Mouse (Mus musculus) erythroid progenitor cell, adult 5-6 weeks (primary cell): ENCODE measurements around the gene H2-M10.3. TPM values are rescaled to one million over a fixed set of nuclear protein-coding genes. Genes with fewer than 3 reads are reported as not detected.
"Not testable (repeated sequence)": the region's sequence is repeated elsewhere in the genome, so short reads cannot be mapped to it uniquely, and the experiment has no call there.

Experiments used
- ATAC-seq: replicated peaks from 2 replicates; pipeline ENCODE4 v1.8.0; 2016; ENCODE audit warnings: moderate number of reproducible peaks, mild to moderate bottlenecking, moderate TSS enrichment, inconsistent platforms; ENCODE audit not compliant: poor library complexity, low FRiP score, severe bottlenecking
- total RNA-seq, 2 experiments: library from RNA; stranded (forward) in 1 of 2; stranded (reverse) in 1 of 2; fragments of 150-400 nt in 1 of 2; fragments of 186-747, 209-891 nt in 1 of 2; gene quantifications; 2 replicates each; pipeline versions ENCODE4 v1.2.3 to v1.2.4; 2015 to 2017; ENCODE audit warnings: low replicate concordance in 2 of 2

Gene H2-M10.3
- total RNA-seq (2015; ENCODE audit: low replicate concordance) (not detected in 2 replicates), total RNA-seq (2017; ENCODE audit: low replicate concordance) (not detected in 2 replicates)

- ATAC-seq, result not testable (repeated sequence)
Measured at GRCm38 (mm10) chr17:36368317-36368716, at the start of gene H2-M10.3. Gene H2-M10.3, minus strand, starts transcription at chr17:36368417.

DNA sequence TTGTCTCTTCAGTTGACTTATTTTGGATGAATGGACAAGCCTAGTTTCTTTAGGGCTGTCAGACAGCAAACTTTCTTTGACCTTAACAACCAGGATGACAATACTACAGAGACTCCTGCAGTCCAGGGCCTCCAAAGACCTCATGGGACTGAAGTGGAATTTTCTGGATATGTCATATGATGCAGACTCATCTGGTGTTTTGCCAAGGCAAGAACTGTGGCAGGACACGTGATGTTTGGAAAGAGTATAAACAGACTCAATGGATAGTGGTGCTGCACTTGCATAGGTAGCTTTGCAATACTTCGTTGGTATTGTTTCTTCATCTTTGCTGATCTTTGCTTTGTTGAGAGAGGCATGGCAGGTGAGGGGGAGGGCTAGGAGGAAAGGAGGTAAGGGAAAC, 49.2 kb upstream of the H2-M10.3 start:
- ATAC-seq, result no peak

DNA sequence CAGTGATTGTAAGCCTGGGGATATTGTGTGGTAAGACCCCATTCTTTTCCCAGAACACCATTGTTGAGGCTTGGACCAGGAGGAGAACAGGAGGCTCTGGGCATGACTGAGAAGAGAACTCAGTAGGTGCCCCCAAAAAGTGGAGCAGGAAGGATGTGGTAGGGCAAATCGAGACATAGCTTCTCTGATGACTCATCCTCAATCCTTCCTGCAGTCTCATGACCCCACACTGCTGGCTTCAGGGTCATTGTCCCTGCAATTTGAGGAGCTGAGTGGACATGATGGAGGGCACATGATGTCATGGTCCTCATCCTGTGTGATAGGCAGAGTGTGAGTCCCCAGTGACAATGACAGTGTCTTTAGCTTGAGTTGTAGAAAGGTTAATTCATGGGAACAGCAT, 47.2 kb upstream of the H2-M10.3 start:
- no peak for ATAC-seq

GRCm38 (mm10) chr17:36414361-36414760, 46.1 kb upstream of the H2-M10.3 start:
- no peak for ATAC-seq

DNA sequence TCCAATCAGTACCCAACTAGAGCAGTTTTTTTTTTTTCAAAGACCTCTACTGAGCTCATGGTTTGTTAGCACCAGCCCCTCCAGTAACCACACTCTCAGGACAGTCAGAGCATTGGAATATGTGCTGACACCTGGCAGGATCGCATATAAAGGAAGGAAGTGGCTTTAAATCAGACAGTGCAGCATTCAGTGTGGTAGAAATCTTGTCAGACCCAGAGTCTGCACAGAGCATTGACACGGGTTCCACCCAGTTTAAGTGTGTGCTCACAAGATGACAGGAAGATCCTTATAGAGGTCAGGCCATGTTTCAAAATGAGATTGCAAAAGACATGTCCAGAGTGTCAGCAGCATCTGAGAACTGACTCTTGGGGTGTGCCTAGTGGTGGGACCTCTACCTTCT, 21.7 kb upstream of the H2-M10.3 start:
- ATAC-seq, result no peak

DNA sequence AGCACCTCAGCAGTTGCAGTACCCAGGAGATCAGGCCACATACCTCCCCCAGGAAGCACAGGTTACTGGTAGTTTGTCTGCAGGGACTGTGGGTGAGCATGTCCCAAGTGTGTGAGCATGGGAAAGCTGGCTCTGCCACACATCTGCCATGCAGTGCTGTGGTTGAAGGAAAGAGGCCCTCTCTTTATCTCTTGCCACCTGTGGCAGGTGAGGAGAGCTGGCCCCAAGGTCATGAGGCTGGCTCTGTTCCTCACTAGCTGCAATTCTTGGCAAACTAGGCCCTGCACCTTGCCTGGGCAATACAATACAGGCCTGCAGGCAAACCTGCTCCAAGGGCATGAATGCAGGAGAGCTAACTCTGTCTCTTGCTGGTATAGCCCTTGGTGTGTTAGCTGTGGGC, 5.8 kb downstream of the H2-M10.3 start:
- not testable (repeated sequence) for ATAC-seq

DNA sequence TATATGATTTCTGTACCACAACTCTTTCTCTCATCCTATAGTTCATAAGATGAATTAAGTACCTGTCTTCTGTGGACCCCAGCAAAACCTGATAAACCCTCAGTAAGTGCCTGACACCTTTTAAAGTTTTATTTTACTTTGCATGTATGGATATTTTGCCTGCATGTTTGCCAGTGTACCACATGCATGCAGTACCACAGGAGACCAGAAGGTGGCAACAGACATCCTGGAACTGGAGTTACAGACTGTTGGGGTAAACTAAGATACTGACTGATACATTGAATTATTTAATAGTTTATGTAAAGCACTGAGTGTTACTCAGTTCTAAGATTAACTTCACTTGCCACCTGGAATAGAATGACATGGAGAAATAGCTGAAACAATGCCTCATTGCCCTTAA, 10.7 kb downstream of the H2-M10.3 start:
- peak; percentile 68; the same call in 1 of the 2 replicates for ATAC-seq

- no peak for ATAC-seq
Measured at GRCm38 (mm10) chr17:36355763-36356162, 12.5 kb downstream of the H2-M10.3 start.

DNA sequence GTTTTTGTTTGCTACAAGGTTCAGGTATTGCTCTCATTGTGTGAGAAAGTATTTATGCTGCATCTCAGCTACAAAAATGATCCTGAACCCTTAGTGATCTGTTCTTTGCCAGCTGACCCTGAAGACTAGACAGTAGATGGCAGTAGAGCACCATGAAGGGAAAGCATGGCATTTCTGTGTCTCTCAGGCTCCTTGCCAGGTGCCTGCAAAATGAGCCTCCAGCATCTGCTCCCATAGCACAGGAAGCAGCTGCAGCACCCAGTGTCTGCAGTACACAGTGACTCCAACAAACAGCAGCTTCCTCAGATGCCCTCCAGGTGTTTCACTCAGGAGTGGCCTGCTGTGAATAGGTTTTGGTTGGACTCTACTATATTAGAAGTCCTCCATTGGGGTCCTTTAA, 12.9 kb downstream of the H2-M10.3 start:
- ATAC-seq, result not testable (repeated sequence)

GRCm38 (mm10) chr17:36326055-36326454, 42.2 kb downstream of the H2-M10.3 start, which contains the start of gene H2-M10.1:
Gene H2-M10.1, minus strand, starts transcription at chr17:36326155.
- ATAC-seq, result no peak

DNA sequence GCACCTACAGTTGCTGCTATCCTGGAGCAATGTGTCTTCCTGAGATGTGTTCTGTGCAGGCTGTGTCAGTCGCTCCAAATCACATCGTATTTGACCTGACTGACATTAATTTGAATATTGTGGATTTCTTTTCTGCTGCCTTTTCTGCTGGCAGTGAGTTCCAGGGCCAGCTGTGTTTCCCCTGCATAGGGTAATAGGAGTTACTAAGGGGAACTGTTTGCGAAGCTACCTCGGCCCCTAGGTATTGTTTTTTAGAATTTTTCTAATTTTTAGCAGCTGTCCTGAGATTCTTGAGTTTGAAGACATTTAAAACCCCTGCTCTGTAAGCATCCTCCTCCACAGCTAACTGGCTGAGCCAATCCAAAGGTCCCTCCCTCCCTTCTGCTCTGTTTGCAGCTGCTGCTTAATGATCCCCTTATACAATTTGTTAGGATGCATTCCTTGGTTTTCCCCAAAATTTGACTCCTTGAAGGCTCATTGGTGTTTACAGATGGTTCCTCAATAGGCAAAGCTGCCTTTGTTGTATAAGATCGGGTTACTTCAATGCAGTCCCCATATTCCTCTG, 52.4 kb downstream of the H2-M10.3 start:
- ATAC-seq, result no peak

GRCm38 (mm10) chr17:36315041-36315688, 53.1 kb downstream of the H2-M10.3 start:
- ATAC-seq, result peak; percentile 25

Other genes with a start within 250 kb of the H2-M10.3 start
- gene Gm19684, start 246.7 kb downstream of the H2-M10.3 start, total RNA-seq (2015; ENCODE audit: low replicate concordance), result not detected in 2 replicates
- gene Gm19684, start 246.7 kb downstream of the H2-M10.3 start, total RNA-seq (2017; ENCODE audit: low replicate concordance), result not detected in 2 replicates
- gene Gm7030, start 239.0 kb downstream of the H2-M10.3 start, total RNA-seq (2015; ENCODE audit: low replicate concordance), result not detected in 2 replicates
- gene Gm7030, start 239.0 kb downstream of the H2-M10.3 start, total RNA-seq (2017; ENCODE audit: low replicate concordance), result not detected in 2 replicates
- gene Gm8909, start 199.9 kb downstream of the H2-M10.3 start, total RNA-seq (2015; ENCODE audit: low replicate concordance), result not detected in 2 replicates
- gene Gm8909, start 199.9 kb downstream of the H2-M10.3 start, total RNA-seq (2017; ENCODE audit: low replicate concordance), result not detected in 2 replicates
- gene H2-T3, start 178.1 kb downstream of the H2-M10.3 start, total RNA-seq (2015; ENCODE audit: low replicate concordance), result not detected in 2 replicates
- not detected in 2 replicates for gene H2-T3, start 178.1 kb downstream of the H2-M10.3 start, total RNA-seq (2017; ENCODE audit: low replicate concordance)
- 63.7 and 66.0 TPM in 2 replicates for gene Rpp21, start 110.3 kb downstream of the H2-M10.3 start, total RNA-seq (2015; ENCODE audit: low replicate concordance)
- gene Rpp21, start 110.3 kb downstream of the H2-M10.3 start, total RNA-seq (2017; ENCODE audit: low replicate concordance), result 11.8 TPM in 2 replicates
- 25.6 and 29.9 TPM in 2 replicates for gene Trim39, start 96.2 kb downstream of the H2-M10.3 start, total RNA-seq (2015; ENCODE audit: low replicate concordance)
- 37.4 and 40.9 TPM in 2 replicates for gene Trim39, start 96.2 kb downstream of the H2-M10.3 start, total RNA-seq (2017; ENCODE audit: low replicate concordance)
- gene H2-M10.2, start 81.9 kb downstream of the H2-M10.3 start, total RNA-seq (2015; ENCODE audit: low replicate concordance), result not detected in 2 replicates
- not detected in 2 replicates for gene H2-M10.2, start 81.9 kb downstream of the H2-M10.3 start, total RNA-seq (2017; ENCODE audit: low replicate concordance)
- gene H2-M10.1, start 42.3 kb downstream of the H2-M10.3 start, total RNA-seq (2015; ENCODE audit: low replicate concordance), result not detected in 2 replicates
- gene H2-M10.1, start 42.3 kb downstream of the H2-M10.3 start, total RNA-seq (2017; ENCODE audit: low replicate concordance), result not detected in 2 replicates
- gene H2-M10.4, start 93.9 kb upstream of the H2-M10.3 start, total RNA-seq (2015; ENCODE audit: low replicate concordance), result not detected in 2 replicates
- not detected in 2 replicates for gene H2-M10.4, start 93.9 kb upstream of the H2-M10.3 start, total RNA-seq (2017; ENCODE audit: low replicate concordance)
- gene H2-M11, start 178.7 kb upstream of the H2-M10.3 start, total RNA-seq (2015; ENCODE audit: low replicate concordance), result not detected in 2 replicates
- gene H2-M11, start 178.7 kb upstream of the H2-M10.3 start, total RNA-seq (2017; ENCODE audit: low replicate concordance), result not detected in 2 replicates